34 mouse cellular contexts compared by ENCODE assay signal in the genomic region with DNA sequence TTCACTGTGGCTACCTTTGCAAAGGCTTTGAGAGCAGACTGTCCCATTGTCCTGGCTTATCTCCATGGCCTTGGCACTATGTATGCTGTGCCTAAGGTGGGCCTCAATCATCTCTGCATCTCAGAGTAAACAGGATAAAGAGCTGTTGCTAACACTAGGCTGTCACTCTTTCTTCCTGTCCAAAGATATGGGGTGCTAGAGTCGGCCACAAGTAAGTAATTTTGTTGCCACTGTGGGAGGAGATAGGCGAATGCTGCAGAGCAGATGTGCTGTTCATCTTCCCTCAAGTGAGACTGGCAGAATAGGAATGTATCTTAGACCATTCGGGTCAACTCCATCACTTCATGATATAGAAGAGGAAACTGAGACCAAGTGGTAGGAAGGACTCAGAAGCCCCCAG. TPM values are rescaled to one million over a fixed set of nuclear protein-coding genes. Genes with fewer than 3 reads are reported as not detected.
"Had no signal": no experiment of that assay in that cellular context is flagged by ENCODE, and none has a peak within 500 bp of the region (broad histone marks: within the 10 kb centered on the region; RNA-seq: fewer than 3 reads in every experiment).

No protein-coding gene starts in this region.

- H3K27ac ChIP-seq: limb, embryonic 10.5 days; limb, embryonic 12.5 days; limb, embryonic 13.5 days; limb, embryonic 15.5 days; liver, embryonic 12.5 days; liver, embryonic 13.5 days; liver, embryonic 14.5 days; liver, embryonic 15.5 days; lung, embryonic 15.5 days; macrophage; midbrain, embryonic 10.5 days; midbrain, embryonic 12.5 days; midbrain, embryonic 13.5 days; midbrain, embryonic 15.5 days had no signal

- H3K36me3 ChIP-seq: limb, embryonic 10.5 days; limb, embryonic 12.5 days; limb, embryonic 13.5 days; limb, embryonic 15.5 days; liver, embryonic 12.5 days; liver, embryonic 13.5 days; liver, embryonic 15.5 days; lung, embryonic 15.5 days; midbrain, embryonic 10.5 days; midbrain, embryonic 12.5 days; midbrain, embryonic 13.5 days; midbrain, embryonic 15.5 days had no signal

- H3K4me3 ChIP-seq: limb, embryonic 10.5 days; limb, embryonic 12.5 days; limb, embryonic 13.5 days; limb, embryonic 15.5 days; liver, embryonic 12.5 days; liver, embryonic 13.5 days; liver, embryonic 15.5 days; lung, embryonic 15.5 days; megakaryocyte, embryonic 14.5 days; midbrain, embryonic 10.5 days; midbrain, embryonic 12.5 days; midbrain, embryonic 13.5 days; midbrain, embryonic 15.5 days; myocyte had no signal

- DNase-seq: left cerebral cortex, postnatal 4 days; liver; liver, embryonic 13.5 days; liver, postnatal 0 days; lung, adult 18-20 months; lung, adult 2 months; lung, embryonic 14.5 days; lung, postnatal 10 days; lung, postnatal 14 days; lung, postnatal 36 days; lung, postnatal 4 days had no signal

- H3K4me2 ChIP-seq: limb, embryonic 12.5 days; limb, embryonic 13.5 days; limb, embryonic 15.5 days; liver, embryonic 11.5 days; liver, embryonic 12.5 days; liver, embryonic 13.5 days; liver, embryonic 15.5 days; lung, embryonic 14.5 days; lung, embryonic 15.5 days; midbrain, embryonic 11.5 days; midbrain, embryonic 12.5 days; midbrain, embryonic 13.5 days; midbrain, embryonic 15.5 days had no signal

- H3K9me3 ChIP-seq: limb, embryonic 10.5 days; limb, embryonic 12.5 days; limb, embryonic 13.5 days; limb, embryonic 15.5 days; liver, embryonic 12.5 days; liver, embryonic 13.5 days; liver, embryonic 15.5 days; lung, embryonic 15.5 days; megakaryocyte, embryonic 14.5 days; midbrain, embryonic 10.5 days; midbrain, embryonic 12.5 days; midbrain, embryonic 13.5 days; midbrain, embryonic 15.5 days had no signal

- H3K9ac ChIP-seq: limb, embryonic 12.5 days; limb, embryonic 13.5 days; limb, embryonic 15.5 days; liver, embryonic 12.5 days; liver, embryonic 13.5 days; liver, embryonic 14.5 days; liver, embryonic 15.5 days; liver, postnatal 0 days; lung, embryonic 14.5 days; lung, embryonic 15.5 days; midbrain, embryonic 12.5 days; midbrain, embryonic 13.5 days; midbrain, embryonic 15.5 days had no signal

- H3K4me1 ChIP-seq: limb, embryonic 10.5 days; limb, embryonic 12.5 days; limb, embryonic 13.5 days; limb, embryonic 15.5 days; liver, embryonic 12.5 days; liver, embryonic 13.5 days; liver, embryonic 15.5 days; lung, embryonic 15.5 days; megakaryocyte, embryonic 14.5 days had no signal

- ATAC-seq: liver, embryonic 12.5 days; liver, postnatal 0 days; lung, postnatal 0 days had no signal

- H3K27me3 ChIP-seq: limb, embryonic 12.5 days; limb, embryonic 13.5 days; limb, embryonic 15.5 days; liver, embryonic 12.5 days; liver, embryonic 13.5 days; liver, embryonic 15.5 days; lung, embryonic 15.5 days; midbrain, embryonic 13.5 days; midbrain, embryonic 15.5 days had no signal

RNA-seq across cellular contexts. Expression of a gene that starts 28.0 kb away (rescaled TPM):
- total RNA-seq: megakaryocyte progenitor cell, adult 5-6 weeks; megakaryocyte, adult 5-6 weeks; megakaryocyte-erythroid progenitor cell, adult 5-6 weeks; monocyte, adult 5-6 weeks had no signal
- polyA plus RNA-seq: liver, embryonic 11.5 days; liver, embryonic 12.5 days; liver, embryonic 13.5 days; liver, embryonic 14.5 days; liver, embryonic 15.5 days; liver, postnatal 0 days; myocyte had no signal

RNA-seq across cellular contexts. Expression of a gene that starts 28.0 kb away (rescaled TPM):
- total RNA-seq: megakaryocyte-erythroid progenitor cell, adult 5-6 weeks; midbrain, postnatal 0 days had no signal
